Mouse (Mus musculus) gastrocnemius, adult 18-20 months (tissue): ENCODE data around the gene Epha1. TPM values are rescaled to one million over a fixed set of nuclear protein-coding genes. Genes with fewer than 3 reads are reported as not detected.

Experiments
- DNase-seq: peaks from one replicate; pipeline ENCODE4 v3.0.0; 2021; ENCODE audit warnings: low spot score
- long read RNA-seq, 2 experiments: library from polyadenylated mRNA; stranded (forward); transcript quantifications; one replicate each; pipeline ENCODE4 v2.0.0; 2021
- total RNA-seq, 2 experiments: library from RNA; stranded (reverse); gene quantifications; 2 replicates each; pipeline ENCODE4 v1.2.3; 2021

Gene Epha1
- under 1 TPM; 0.07 to 0.23 TPM for total RNA-seq
- long read RNA-seq, experiment 1 = 0 reads
- long read RNA-seq, experiment 2 = 0 reads

DNA sequence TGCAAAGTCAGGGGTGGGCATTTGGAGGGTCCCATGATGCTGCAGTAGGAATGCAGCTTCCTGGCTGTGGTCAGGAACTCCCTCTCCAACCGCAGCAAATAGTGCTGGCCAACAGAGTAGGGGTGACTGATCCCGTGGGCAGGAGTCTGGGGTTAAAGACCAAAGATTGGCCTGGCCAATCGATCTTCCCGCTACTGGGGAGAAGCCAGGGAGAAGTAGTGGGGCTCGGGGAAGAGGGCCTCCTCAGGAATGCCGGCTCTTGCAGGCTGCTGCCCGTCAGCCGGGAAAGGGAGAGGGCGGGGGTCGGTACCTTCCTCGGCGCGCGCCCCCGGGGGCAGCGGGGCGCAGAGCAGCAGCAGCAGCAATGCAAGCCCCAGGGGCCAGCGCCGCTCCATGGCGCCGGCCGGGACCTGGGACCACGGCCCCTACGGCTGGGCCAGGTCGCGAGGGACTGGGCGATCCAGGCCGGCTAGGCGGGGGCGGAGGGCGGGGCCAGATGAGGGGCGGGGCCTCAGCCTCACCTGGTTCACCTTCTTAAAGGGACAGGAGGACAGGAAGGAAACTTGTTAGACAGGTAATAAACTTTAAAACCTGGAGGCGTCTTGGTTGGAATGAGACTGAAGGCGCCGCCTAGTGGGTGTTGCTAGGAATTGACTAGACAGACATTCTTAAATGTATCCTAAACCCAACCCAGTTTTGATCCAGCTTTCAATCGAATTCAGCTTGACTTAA, at the start of gene Epha1:
Gene Epha1, minus strand, starts transcription at position 453 of the 732 bp plus-strand sequence.
- DNase-seq = peak; percentile 59

DNA sequence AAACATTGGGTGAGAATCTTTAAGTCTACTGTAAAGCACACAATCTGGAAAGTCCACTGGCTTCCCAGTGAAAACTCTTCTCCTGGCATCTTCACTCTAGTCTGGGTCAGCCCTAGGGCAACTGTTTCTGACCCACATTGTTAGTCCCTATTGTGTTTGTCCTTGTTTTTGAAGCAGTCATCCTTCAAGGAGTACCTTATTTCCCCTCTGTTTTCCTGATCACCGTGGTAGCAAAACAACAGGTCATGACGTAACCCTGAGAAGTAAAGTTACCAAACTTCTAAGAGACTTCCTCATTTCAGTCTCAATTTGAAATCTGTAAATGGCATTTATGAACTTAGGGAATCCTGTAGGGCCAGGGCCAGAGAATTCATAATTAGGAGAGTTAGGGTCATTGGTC, 48.4 kb upstream of the Epha1 start:
- DNase-seq = no peak

DNA sequence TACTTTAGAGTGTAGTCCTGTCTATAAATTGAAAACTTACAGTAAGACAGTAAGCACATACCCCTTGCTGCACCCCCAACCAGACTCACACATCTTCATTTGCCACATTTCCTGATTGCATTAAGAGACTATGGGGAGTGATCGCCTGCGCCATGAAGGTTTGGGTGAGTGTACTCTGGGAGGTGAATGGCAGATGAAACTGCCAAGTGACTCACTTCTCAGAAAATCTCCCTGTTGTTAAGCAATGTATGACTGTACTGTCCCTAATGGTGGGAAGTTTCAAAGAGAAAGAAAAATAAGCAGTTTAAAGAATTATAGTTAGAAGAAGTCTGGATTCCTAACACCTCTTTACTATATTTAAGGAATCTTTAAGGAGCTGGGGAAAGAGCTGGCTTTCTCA, 46.4 kb upstream of the Epha1 start:
- DNase-seq = no peak

DNA sequence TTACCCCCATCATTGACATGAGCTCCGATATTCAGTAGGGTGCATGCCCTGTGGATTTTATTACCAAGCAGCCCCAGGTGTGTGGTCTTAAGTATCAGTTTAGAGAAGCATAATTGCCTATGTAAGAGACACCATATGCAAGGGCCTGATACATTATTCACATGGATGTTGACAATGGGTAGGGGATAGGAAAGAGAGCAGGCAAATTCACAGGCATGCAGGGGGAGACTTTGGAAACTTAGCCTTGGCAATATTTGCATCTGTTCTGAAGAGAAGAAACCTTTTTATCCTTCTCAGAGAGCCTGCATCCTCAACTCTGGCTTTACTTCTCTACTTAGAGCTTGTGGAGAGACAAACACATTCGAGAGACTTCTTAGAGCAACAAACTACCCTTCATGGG, 32.1 kb upstream of the Epha1 start, which contains the start of gene Tas2r135:
Gene Tas2r135, plus strand, starts transcription at position 301 of the 400 bp plus-strand sequence.
- no peak for DNase-seq

DNA sequence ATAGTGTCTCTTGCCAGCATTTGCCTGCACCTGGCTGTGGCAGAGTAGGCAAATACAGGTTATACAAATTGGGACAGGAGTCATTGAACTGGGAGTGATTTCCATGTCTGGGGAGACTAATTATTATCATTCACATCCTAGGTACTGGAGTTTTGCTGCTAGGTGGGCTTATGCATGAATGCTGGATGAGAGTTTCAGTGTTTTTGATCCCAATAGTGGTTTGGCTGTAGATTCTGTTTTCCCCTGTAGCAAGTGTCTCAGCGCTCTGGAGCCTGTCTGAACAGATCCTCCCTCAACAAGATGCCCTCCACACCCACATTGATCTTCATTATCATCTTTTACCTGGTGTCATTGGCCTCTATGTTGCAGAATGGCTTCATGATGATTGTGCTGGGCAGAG, 26.9 kb upstream of the Epha1 start, which contains the start of gene Tas2r143:
Gene Tas2r143, plus strand, starts transcription at position 301 of the 400 bp plus-strand sequence.
- no peak for DNase-seq

DNA sequence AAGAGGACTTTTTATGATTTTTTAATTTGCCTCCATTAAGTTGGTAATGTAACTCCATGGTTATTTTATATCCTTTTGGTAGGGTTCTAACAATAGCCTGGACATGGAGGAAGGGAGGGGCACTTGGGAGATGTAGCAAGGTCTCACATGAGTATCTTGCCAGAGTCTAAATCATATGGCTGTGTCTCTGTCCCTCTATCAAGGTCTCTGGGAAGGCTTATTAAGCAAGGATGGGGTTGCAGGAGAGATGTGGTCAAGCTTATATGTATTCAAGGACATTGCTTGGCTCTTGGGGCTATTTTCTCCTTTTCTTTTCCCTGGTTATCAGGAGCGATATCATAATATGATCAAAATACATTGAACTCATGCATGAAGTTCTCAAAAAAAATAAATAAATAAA, 25.9 kb upstream of the Epha1 start:
- no peak for DNase-seq

DNA sequence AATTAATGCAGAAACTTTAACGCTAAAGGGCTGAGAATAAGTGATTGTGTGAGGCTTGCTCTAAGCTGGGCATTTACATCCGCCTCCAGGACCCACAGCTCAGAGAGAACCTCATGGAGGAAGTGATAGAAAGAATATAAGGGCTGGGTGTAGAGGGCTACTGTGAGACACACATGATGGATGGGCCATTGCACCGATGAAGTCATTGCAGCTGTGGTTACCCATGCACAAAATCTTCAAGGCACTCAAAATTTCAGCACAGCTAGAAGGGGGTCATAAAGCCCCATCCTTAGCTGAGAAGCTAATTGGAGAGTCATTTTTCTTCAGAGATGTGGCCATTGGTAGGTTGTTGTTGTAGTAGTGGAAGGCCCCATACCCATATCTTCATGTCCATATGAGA, 25.2 kb upstream of the Epha1 start:
- no peak for DNase-seq

DNA sequence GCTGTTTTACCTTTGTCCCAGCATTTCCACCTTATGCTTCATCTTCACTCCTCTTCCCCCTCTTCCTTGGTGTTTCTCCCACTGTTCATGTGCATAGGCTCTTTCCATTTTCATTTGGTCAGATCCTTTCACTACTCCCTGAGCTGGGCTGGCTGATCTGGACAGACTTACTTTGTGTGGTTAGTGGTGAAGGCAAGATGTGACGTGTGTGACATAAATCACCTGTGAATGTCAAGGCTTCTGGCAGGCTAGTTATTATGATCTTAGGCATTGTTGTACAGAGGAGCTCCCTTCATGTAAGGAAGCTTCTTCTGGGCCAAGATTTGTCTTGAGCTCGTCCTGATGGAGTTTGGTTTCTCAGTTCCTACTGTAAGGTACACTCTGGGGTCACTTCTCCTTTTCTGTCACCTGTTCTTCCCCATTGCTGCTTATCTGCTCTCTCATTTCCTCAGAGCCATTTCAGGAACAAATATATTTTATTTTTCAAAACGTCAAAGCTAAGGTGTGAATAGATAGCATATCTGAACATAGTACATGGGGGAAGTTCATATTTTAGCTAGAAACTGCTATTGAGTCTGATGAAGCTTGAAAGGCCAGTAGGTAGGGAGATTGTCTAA, 24.1 kb upstream of the Epha1 start:
- no peak for DNase-seq

DNA sequence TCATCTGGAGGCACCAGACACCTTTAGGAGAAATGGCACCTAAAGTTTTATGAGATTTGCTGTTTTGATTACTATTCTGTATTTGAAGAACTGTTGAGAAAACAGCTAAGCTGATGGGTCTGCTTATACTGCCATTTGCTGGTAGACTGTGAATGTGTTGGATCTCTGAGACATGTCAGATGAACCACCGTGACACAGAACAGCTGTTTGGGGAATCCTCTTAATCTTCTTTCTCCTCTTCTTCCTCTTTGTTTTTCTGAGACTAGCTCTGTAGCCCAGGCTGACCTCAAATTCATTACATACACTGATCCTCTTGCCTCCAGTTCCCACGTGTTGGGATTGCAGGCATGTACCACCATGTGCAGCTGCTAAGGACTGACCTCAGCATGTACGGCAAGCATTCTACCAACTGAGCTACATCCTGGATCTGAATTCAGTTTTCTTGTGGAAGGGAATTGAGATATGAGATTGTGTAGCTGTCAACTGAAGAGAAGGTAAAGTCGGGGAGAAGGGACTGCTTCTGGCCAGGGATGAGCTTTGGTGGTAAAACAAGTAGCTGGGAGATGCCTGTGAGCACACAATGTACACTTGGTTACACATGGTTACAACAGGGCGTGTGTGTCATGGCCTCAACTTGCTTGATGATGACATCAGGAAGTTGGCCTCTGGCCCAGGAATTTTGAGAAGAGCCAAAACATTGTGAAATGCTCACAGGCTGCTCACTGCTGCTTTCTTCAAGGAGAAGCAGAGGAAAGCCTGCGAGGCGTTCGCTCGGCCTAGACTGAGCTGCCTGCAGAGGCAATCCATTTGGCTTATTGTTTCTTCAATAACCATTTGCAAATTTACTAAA, 23.1 kb upstream of the Epha1 start:
- DNase-seq = peak; percentile 94

DNA sequence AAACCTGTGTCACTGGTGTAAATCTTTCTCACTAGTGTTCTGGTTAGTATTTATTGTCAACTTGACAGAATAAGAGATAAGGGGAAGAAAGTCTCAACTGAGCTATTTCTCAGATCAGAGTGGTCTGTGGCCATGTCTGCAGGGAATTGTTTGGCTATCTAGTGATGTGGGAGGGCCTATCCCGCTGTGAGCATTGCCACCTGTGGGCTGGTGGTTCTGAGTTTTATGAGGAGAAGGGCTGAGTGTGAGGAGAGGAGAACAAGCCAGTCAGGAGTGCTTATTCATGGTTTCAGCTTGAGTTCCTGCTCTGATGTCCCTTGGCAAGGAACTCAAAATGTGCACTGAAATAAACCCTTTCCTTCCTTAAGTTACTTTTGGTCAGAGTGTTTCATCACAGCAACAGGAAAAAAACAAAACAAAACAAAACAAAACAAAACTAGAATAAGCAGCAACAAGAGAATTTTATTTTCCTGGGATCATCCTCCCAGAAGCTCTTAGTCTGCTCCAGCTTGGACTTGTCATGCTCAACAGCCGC, 18.8 kb upstream of the Epha1 start:
- DNase-seq = no peak

DNA sequence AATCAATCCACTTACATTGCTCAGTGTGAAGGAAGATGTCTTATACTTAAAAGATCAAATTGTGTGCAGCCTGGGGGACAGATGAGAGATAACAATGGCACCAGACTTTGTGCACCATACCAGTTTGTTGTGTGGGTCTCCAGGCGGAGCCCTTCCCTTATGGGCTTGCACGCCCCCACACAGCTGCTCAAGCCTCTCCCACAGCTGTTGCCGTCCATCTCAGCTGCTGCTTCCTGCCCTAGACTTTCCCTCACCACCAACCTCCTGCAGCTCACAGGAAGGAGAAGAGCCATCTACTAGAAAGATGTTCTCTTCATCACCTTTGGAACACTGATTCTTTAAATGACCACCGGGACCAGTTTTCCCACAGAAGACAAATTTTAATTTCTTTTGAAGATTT, 12.6 kb upstream of the Epha1 start:
- DNase-seq = no peak

DNA sequence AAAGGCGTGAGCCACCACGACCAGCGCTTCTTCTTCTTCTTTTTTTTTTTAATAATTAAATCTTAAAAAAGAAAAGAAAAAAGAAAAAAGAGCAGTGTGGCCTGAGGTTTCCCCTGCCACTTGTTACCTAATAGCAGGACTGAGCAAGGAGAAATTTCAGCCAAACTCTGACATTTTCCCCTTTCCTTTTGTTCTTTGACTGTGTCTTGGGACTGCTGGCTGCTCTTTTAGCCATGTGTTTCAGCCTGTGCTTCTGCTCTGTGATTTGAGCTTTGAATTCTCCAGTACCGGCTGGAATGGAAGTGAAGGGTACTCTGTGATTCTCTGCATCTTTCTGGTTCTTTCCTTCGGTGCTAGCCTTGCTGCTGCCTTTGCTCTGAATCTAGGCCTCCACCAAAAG, 10.3 kb upstream of the Epha1 start:
- no peak for DNase-seq

DNA sequence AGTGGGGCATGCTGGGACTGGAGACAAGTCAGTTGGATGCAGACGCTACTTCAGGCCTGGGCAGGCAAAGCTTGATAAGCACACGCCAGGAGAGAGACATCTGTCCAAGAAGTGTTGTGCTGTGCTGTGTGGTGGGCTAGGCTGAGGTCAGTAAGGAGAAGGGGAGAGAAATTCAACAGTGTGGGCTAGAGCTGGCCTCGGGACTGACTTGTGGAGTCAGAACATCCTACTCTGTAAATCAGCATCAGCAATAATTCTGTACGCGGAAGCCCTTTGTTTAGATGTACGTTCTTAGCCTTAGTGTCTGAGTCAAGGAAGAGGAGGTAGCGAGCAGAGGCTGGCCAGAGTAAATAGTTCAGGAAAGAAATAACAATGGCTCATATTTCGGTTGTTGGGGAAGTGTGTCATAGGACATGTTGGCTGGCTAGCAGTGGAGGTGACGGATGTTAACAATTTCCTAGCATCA, 8.9 kb upstream of the Epha1 start:
- DNase-seq = no peak

DNA sequence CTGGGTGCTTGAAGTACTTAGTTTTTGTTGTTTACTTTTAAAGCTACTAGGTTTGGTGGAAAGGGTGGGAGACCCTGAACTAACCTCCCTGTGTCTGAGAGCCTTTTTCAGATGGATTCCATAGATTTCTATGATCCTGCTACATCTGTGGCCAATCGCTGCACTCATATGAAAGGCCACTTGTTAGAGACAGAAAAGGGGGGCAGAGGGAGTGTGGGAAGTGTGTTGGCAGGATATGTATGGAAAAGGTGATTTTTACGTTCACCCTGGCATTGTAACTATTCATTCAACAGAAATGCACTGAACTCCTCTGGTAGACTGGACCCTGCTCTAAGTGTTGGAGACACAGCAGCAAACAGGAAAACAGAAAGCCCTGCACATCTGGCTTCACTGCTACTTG, 8.2 kb upstream of the Epha1 start:
- no peak for DNase-seq

DNA sequence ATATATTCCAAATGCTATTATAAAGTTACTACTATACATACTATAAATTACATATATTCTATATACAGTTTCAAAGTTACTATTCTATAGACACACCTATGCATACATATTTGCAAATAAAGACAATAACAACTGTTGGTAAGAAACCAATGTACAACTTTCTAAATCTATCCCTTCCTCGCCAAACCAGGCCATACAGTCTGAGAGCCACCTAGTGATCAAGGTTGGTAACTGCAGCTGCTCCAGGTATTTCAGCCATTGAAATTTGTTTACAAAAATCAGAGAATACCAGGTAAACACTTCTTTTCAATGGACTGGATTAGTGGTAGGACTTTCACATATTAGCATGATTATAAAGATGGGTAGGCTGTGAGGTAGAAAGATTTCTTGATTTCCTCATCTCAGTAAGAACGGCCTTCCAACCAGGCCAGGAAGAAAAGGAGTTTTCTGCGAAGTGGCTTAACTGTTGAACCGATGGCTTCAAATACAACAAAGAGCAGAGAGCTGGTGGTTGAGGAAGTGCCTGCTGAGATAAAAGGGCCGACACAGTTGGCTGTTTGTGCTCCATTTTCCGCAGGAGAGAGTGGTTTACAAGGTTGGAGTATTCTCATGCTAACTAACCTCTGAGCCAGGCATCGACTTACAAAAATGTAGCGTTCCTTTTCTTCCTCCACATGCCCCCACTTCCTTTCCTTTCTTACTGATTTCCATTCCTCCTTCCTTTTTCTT, 7.5 kb upstream of the Epha1 start:
- DNase-seq = peak; percentile 52

DNA sequence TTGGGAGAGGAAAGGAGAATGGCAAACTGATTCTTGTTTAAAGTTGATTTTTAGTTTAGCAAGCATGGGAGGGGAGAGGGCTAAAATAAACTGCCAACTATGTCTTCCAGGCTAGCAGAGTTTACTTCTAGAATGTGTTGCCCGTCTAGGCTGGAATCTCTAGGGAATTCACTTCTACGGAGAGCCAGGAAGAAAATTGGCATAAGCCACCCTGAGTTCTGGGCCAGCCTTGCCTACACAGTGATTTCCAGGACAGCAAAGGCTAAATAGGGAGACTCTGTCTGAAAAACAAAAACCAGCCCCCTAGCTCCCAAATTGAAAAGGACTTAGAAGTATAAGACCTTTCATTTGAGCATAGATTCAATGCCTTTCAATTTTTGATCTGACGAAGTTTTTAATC, 6.5 kb upstream of the Epha1 start:
- DNase-seq = no peak

DNA sequence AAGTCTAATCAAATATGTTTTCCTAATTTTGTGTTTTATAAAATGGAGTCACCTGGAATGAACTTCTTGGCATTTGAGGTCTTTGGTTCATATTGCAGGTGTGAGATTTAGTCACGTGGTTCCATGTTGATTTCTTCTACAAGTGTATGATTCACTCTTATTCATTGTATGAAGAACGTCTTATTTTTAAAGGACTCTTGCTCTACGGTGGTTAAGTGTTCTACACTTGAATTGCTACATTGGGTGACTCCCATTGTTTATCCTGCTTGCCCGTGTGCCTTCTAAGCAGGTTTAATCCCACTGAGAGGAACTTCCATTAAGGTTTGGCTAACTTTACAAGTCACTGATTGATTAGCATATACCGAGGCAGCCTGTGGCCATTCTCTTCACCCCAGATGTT, 4.2 kb upstream of the Epha1 start:
- DNase-seq = no peak

DNA sequence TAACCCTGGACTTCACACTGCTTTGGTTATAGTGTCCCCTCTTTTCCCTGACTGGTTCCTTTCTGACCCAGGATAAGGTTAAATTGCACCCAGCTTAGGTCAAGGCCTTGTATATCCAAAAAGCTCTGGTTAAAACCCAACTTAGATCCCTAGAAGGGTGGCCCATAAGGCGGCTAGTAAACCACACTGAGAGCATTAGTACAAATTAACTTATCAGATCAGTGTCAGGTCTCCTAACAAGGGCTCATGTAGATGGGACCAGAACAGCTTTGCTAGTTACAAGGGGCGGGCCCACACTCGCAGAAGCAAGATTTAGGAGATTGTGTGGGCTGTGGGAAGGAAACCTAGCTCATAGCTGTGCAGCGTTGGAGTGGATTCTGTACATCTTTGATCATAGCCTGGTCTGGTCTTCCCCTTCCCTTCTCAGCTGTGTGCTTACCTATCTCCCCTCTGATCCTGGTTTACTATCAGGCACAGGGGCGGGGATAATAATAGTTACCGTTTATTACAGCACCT, 3.5 kb upstream of the Epha1 start:
- no peak for DNase-seq

DNA sequence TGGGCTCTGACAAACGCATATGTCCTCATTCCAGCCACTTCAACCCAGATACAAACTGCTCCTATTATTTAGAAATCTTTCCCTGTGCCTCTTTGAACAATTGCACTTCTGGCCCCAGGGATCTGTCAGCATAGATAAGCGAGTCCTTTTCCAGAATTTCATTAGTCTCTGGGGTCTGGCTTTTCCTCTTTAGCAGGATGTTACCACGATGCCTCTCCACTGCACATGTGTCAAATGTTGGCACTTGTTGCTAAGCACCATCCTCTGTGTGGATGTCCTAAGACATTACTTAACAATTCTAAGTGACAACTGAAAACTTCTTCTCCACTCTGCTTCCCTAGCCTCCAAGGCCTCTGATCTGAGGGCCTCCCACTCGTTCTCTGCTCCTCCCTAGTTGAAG, 2.9 kb upstream of the Epha1 start:
- DNase-seq = no peak

DNA sequence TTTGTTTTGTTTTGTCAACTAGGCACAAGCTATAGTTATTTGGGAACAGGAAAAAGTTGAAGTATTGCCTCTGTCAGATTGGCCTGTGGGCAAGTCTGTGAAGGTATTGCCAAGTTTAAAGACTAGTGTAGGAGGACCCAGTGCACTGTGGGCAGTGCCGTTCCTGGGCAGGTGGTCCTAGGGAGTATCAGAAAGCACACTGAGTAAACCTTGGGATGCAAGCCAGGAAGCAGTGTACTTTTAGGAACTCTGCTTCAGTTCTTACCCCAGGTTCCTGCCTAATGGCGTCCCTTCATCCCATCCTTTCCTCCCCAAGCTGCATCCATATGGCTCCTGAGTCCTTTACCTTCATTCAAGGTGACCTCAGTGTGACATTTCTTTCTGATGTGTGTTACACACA, 2.1 kb upstream of the Epha1 start:
- no peak for DNase-seq

DNA sequence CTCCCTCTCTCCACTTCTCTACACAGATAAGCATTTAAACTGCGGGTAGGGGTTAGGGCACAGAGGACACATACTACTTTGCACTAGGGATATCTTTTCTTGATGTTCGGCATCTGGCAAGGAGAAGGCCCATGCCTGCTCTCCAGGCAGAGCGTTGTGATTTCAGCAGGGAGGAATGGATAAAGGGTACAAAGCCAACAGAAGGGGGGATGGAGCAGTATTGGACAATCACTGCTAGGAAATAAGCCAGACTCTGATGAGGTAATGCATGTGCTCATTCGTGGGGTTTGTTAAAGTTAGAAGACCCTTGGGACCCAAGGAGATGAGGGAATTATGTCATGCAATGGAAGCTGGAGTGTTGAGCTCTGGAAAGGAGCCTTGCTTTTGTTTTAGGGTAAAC, 1.6 kb upstream of the Epha1 start:
- DNase-seq = peak; percentile 72
